Mouse (Mus musculus): ENCODE measurements around the gene Wdr81.
A peak's percentile ranks its signal among the peaks of the same experiment; 100 is the strongest.
"Not testable (repeated sequence)": the region's sequence is repeated elsewhere in the genome, so short reads cannot be mapped to it uniquely, and the experiment has no call there.

Gene Wdr81

GRCm38 (mm10) chr11:75460844-75461742 lies 6.6 kb upstream of the Wdr81 start, which contains the start of gene Tlcd2:
TSS of gene Tlcd2 (plus strand) at chr11:75461715.
- DNase-seq (ENCODE audit: low spot score): peak; percentile 95

GRCm38 (mm10) chr11:75460103-75460843 lies 5.8 kb upstream of the Wdr81 start:
- DNase-seq (ENCODE audit: low spot score): peak; percentile 76

GRCm38 (mm10) chr11:75459751-75460102 lies 5.2 kb upstream of the Wdr81 start:
- no peak for DNase-seq (ENCODE audit: low spot score)

GRCm38 (mm10) chr11:75459141-75459711 lies 4.7 kb upstream of the Wdr81 start:
- no peak for DNase-seq (ENCODE audit: low spot score)

GRCm38 (mm10) chr11:75458628-75459041 lies 4.1 kb upstream of the Wdr81 start:
- no peak for DNase-seq (ENCODE audit: low spot score)

- DNase-seq (ENCODE audit: low spot score): no peak
Observed at GRCm38 (mm10) chr11:75458169-75458568, 3.7 kb upstream of the Wdr81 start.

- DNase-seq (ENCODE audit: low spot score): no peak
Observed at GRCm38 (mm10) chr11:75456440-75456871, 1.9 kb upstream of the Wdr81 start.

- not testable (repeated sequence) for DNase-seq (ENCODE audit: low spot score)
Observed at GRCm38 (mm10) chr11:75455971-75456370, 1.5 kb upstream of the Wdr81 start.

GRCm38 (mm10) chr11:75455041-75455736 lies 672 bp upstream of the Wdr81 start:
- DNase-seq (ENCODE audit: low spot score): no peak

GRCm38 (mm10) chr11:75452812-75453557 lies 1.5 kb downstream of the Wdr81 start:
- no peak for DNase-seq (ENCODE audit: low spot score)

- DNase-seq (ENCODE audit: low spot score): no peak
Observed at GRCm38 (mm10) chr11:75452081-75452480, 2.4 kb downstream of the Wdr81 start.

GRCm38 (mm10) chr11:75450936-75451335 lies 3.6 kb downstream of the Wdr81 start:
- no peak for DNase-seq (ENCODE audit: low spot score)

- DNase-seq (ENCODE audit: low spot score): no peak
Observed at GRCm38 (mm10) chr11:75450304-75450908, 4.1 kb downstream of the Wdr81 start.

- DNase-seq (ENCODE audit: low spot score): no peak
Observed at GRCm38 (mm10) chr11:75449695-75450094, 4.8 kb downstream of the Wdr81 start.

GRCm38 (mm10) chr11:75448575-75448974 lies 5.9 kb downstream of the Wdr81 start:
- no peak for DNase-seq (ENCODE audit: low spot score)

GRCm38 (mm10) chr11:75443711-75444110 lies 10.8 kb downstream of the Wdr81 start:
- DNase-seq (ENCODE audit: low spot score): no peak

GRCm38 (mm10) chr11:75441601-75442000 lies 12.9 kb downstream of the Wdr81 start:
- DNase-seq (ENCODE audit: low spot score): no peak

GRCm38 (mm10) chr11:75441034-75441433 lies 13.5 kb downstream of the Wdr81 start:
- DNase-seq (ENCODE audit: low spot score): no peak

GRCm38 (mm10) chr11:75439951-75440350 lies 14.6 kb downstream of the Wdr81 start:
- no peak for DNase-seq (ENCODE audit: low spot score)

GRCm38 (mm10) chr11:75439363-75439762 lies 15.2 kb downstream of the Wdr81 start, which contains the start of gene Serpinf2:
TSS of gene Serpinf2 (minus strand) at chr11:75439591.
- no peak for DNase-seq (ENCODE audit: low spot score)

GRCm38 (mm10) chr11:75438804-75439203 lies 15.7 kb downstream of the Wdr81 start:
- DNase-seq (ENCODE audit: low spot score): no peak

Data from ovary, postnatal 14 days (tissue).